Mouse (Mus musculus): ENCODE results near the gene Arhgef6. TPM values are rescaled to one million over a fixed set of nuclear protein-coding genes. Genes with fewer than 3 reads are reported as not detected.

Arhgef6 gene
- polyA plus RNA-seq, 1 experiment: 2.4 TPM

DNA sequence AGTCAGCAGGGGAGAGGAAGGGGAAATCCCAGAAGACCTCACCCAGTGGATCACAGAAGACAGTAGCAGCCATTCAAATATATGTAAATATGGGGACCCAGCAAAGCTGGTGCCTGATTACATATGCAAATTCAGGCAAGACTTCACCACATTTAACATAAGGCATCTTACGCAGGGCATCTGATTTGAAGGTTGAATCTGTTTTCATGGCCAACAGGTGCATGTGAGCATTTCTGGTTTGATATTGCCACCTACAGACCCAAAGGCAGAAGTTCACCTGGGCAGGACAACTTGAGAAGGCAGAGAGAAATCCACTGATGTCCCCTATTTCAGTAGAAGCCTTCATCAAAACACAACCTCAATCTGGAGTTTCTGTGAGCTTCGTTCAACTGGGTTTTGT is 77.8 kb downstream of the Arhgef6 start:
- H3K4me1 ChIP-seq (ENCODE audit: control insufficient read depth, insufficient read depth, insufficient read length, low read length): no peaks in the 10 kb centered on the region
- H3K27me3 ChIP-seq (ENCODE audit: control insufficient read depth, insufficient read depth, low read length): no peaks in the 10 kb centered on the region
- no peak overlapping the region for H3K27ac ChIP-seq (ENCODE audit: insufficient read depth, low read depth, low read length)
- H3K4me3 ChIP-seq (ENCODE audit: low read depth, low read length): no peak overlapping the region
- no peaks in the 10 kb centered on the region for H3K36me3 ChIP-seq (ENCODE audit: control insufficient read depth, insufficient read depth, low read length)
- TF ChIP-seq CTCF (IDR thresholded peaks at IDR 0.05; ENCODE audit: extremely low read depth, insufficient read length, insufficient replicate concordance, low read depth, low read length) (no peak), POLR2A (IDR thresholded peaks at IDR 0.05; ENCODE audit: low read depth, low read length) (no peak)
- WGBS: 40% methylated on average over 2 of the region's 2 CpGs

DNA sequence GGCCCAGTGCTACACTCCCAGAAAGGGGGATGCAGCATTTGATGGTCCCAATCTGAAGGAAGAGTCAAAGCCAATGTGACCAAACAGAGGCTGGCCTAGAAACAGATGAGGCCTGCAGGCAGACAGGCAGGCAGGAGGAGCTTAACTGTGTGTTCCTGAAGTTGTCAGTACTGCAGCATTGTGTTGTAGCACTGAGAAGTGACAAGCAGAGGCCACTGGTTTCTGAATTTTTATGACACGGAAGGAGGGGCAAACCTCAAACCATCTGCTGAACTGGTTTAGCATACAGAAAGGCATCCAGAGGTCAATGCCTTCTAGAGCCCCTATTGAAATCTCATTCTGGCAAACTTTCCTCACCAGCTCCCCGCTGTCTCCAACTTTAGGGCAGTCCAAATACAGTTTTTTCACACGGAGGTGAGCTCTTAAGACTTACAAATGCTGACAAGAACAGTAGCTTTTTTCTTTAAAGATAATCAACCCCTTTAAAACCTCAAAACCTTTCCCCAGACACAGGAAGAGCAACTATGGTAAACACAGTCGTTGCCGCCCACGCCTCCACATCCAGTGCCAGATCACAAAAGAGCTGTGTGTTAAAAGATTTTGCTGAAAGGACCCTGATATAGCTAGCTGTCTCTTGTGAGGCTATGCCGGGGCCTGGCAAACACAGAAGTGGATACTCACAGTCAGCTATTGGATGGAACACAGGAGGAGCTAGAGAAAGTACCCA is 85.0 kb downstream of the Arhgef6 start:
- no peak overlapping the region for H3K4me3 ChIP-seq (ENCODE audit: low read depth, low read length)
- TF ChIP-seq POLR2A (IDR thresholded peaks at IDR 0.05; ENCODE audit: low read depth, low read length) (no peak), CTCF (IDR thresholded peaks at IDR 0.05; ENCODE audit: extremely low read depth, insufficient read length, insufficient replicate concordance, low read depth, low read length) (no peak)
- 69% methylated on average over 7 of the region's 7 CpGs for WGBS
- no peaks in the 10 kb centered on the region for H3K27me3 ChIP-seq (ENCODE audit: control insufficient read depth, insufficient read depth, low read length)
- H3K4me1 ChIP-seq (ENCODE audit: control insufficient read depth, insufficient read depth, insufficient read length, low read length): no peaks in the 10 kb centered on the region
- H3K27ac ChIP-seq (ENCODE audit: insufficient read depth, low read depth, low read length): no peak overlapping the region
- H3K36me3 ChIP-seq (ENCODE audit: control insufficient read depth, insufficient read depth, low read length): no peaks in the 10 kb centered on the region

DNA sequence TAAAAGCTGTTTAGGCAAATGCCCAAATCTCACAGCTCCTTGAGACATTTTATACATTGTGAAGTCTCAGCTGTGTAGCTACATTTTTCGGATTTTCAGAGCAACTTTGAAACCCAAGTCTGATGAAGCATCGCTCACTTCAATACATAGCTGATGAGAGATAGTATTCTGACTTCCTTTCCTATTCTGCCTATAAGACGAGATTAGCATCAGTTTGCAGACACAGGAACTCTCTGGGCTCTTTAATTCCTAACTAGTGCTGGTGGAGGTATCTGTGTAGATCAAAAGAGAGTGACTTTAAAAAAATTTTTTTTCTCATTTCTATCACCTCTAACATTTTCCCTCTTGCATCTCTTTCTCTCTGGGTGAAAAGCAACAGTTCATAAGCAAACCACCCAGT is 100.0 kb downstream of the Arhgef6 start:
- 65% methylated on average over 3 of the region's 3 CpGs for WGBS
- no peak overlapping the region for H3K4me3 ChIP-seq (ENCODE audit: low read depth, low read length)
- no peaks in the 10 kb centered on the region for H3K4me1 ChIP-seq (ENCODE audit: control insufficient read depth, insufficient read depth, insufficient read length, low read length)
- no peaks in the 10 kb centered on the region for H3K27me3 ChIP-seq (ENCODE audit: control insufficient read depth, insufficient read depth, low read length)
- no peaks in the 10 kb centered on the region for H3K36me3 ChIP-seq (ENCODE audit: control insufficient read depth, insufficient read depth, low read length)
- TF ChIP-seq CTCF (IDR thresholded peaks at IDR 0.05; ENCODE audit: extremely low read depth, insufficient read length, insufficient replicate concordance, low read depth, low read length) (no peak), POLR2A (IDR thresholded peaks at IDR 0.05; ENCODE audit: low read depth, low read length) (no peak)
- no peak overlapping the region for H3K27ac ChIP-seq (ENCODE audit: insufficient read depth, low read depth, low read length)

DNA sequence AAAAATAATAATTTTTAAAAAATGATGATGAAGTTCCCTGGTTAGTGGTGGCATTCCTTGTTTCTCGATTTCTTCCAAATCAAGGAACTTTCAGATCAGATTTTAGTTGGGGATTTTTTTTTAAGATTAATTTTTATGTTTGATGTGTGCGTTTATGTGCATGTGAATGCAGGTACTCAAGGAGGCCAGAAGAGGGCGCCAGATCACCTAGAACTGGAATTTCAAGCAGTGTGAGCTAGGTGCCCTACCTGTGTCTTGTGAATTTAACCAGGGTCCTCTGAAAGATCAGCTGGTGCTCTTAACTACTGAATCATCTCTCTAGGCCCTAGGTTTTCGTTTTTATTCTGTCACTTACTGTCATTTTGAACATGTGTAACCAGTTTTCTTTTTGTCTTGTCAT is 102.5 kb downstream of the Arhgef6 start:
- no peak for TF ChIP-seq POLR2A (IDR thresholded peaks at IDR 0.05; ENCODE audit: low read depth, low read length)
- no peak for TF ChIP-seq CTCF (IDR thresholded peaks at IDR 0.05; ENCODE audit: extremely low read depth, insufficient read length, insufficient replicate concordance, low read depth, low read length)
- H3K36me3 ChIP-seq (ENCODE audit: control insufficient read depth, insufficient read depth, low read length): no peaks in the 10 kb centered on the region
- WGBS: 69% methylated on average over 4 of the region's 4 CpGs
- no peak overlapping the region for H3K4me3 ChIP-seq (ENCODE audit: low read depth, low read length)
- H3K4me1 ChIP-seq (ENCODE audit: control insufficient read depth, insufficient read depth, insufficient read length, low read length): no peaks in the 10 kb centered on the region
- no peak overlapping the region for H3K27ac ChIP-seq (ENCODE audit: insufficient read depth, low read depth, low read length)
- H3K27me3 ChIP-seq (ENCODE audit: control insufficient read depth, insufficient read depth, low read length): no peaks in the 10 kb centered on the region

DNA sequence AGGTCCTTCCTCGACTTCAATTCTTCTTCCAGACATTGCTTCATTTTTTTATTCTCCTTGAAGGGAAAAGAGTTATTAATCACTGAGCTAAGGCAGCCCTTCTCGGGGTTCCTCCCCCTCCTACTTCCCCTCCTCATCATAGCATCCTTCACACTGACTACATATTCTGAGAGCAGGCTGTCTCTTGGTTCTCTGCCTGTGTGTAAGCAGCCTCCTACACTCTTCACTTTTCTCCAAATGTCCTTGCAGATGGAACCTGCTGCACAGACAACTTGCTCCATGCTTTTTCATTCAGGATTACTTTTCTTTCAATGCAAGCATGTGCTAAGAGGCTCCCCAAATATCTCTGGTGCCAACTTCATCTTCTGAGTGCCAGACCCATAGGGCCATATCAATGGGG is 104.9 kb downstream of the Arhgef6 start:
- H3K27me3 ChIP-seq (ENCODE audit: control insufficient read depth, insufficient read depth, low read length): no peaks in the 10 kb centered on the region
- no peaks in the 10 kb centered on the region for H3K4me1 ChIP-seq (ENCODE audit: control insufficient read depth, insufficient read depth, insufficient read length, low read length)
- H3K27ac ChIP-seq (ENCODE audit: insufficient read depth, low read depth, low read length): no peak overlapping the region
- no peak overlapping the region for H3K4me3 ChIP-seq (ENCODE audit: low read depth, low read length)
- WGBS: 61% methylated on average over 2 of the region's 2 CpGs
- no peaks in the 10 kb centered on the region for H3K36me3 ChIP-seq (ENCODE audit: control insufficient read depth, insufficient read depth, low read length)
- TF ChIP-seq CTCF (IDR thresholded peaks at IDR 0.05; ENCODE audit: extremely low read depth, insufficient read length, insufficient replicate concordance, low read depth, low read length) (no peak), POLR2A (IDR thresholded peaks at IDR 0.05; ENCODE audit: low read depth, low read length) (no peak)

DNA sequence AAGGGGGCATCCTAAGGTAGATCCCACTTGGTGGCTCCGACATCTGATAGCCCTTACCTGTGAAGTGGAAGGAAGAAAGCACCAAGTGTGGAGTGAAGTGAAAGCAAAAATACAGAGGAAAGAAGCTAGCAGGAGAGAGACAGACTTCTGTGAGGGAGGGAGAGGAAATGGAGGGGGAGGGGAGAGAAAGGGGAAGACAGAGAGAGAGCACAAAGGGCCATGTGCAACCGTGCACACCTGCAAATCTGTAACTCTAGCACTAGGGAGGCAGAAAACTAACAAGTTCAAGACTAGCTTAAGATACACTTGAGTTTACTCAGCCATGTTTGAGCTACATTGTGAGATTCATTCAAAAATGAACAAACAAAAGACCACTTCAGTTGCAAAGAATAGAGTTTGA is 110.4 kb downstream of the Arhgef6 start:
- TF ChIP-seq CTCF (IDR thresholded peaks at IDR 0.05; ENCODE audit: extremely low read depth, insufficient read length, insufficient replicate concordance, low read depth, low read length) (no peak), POLR2A (IDR thresholded peaks at IDR 0.05; ENCODE audit: low read depth, low read length) (no peak)
- Histone ChIP-seq H3K27me3 (ENCODE audit: control insufficient read depth, insufficient read depth, low read length) (no peaks in the 10 kb centered on the region), H3K36me3 (ENCODE audit: control insufficient read depth, insufficient read depth, low read length) (no peaks in the 10 kb centered on the region), H3K4me1 (ENCODE audit: control insufficient read depth, insufficient read depth, insufficient read length, low read length) (no peaks in the 10 kb centered on the region), H3K4me3 (ENCODE audit: low read depth, low read length) (no peak overlapping the region), H3K27ac (ENCODE audit: insufficient read depth, low read depth, low read length) (no peak overlapping the region)
- 53% methylated on average over 2 of the region's 2 CpGs for WGBS

DNA sequence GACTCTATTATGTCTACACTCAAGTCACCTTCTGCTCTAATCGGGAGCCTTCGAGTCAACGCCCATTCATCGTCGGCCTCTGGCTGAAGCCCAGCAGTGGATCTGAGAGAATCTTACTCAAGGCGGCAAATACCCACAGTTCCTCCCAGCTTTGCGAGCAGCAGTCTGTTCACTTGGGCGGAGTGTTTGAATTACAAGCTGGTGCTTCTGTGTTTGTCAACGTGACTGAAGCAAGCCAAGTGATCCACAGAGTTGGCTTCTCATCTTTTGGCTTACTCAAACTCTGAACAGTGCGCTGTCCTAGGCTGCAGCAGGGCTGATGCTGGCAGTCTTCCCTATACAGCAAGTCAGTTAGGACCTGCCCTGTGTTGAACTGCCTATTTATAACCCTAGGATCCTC is 115.2 kb downstream of the Arhgef6 start:
- Histone ChIP-seq H3K27me3 (ENCODE audit: control insufficient read depth, insufficient read depth, low read length) (no peaks in the 10 kb centered on the region), H3K4me3 (ENCODE audit: low read depth, low read length) (no peak overlapping the region), H3K27ac (ENCODE audit: insufficient read depth, low read depth, low read length) (no peak overlapping the region), H3K4me1 (ENCODE audit: control insufficient read depth, insufficient read depth, insufficient read length, low read length) (no peaks in the 10 kb centered on the region), H3K36me3 (ENCODE audit: control insufficient read depth, insufficient read depth, low read length) (no peaks in the 10 kb centered on the region)
- TF ChIP-seq CTCF (IDR thresholded peaks at IDR 0.05; ENCODE audit: extremely low read depth, insufficient read length, insufficient replicate concordance, low read depth, low read length) (no peak), POLR2A (IDR thresholded peaks at IDR 0.05; ENCODE audit: low read depth, low read length) (no peak)
- 75% methylated on average over 10 of the region's 10 CpGs for WGBS
